Mouse (Mus musculus): ENCODE results near the gene Otx2.
A peak's percentile ranks its signal among the peaks of the same experiment; 100 is the strongest.

Otx2 gene

GRCm38 (mm10) chr14:48668761-48669303 lies 4.8 kb downstream of the Otx2 start:
- no peak for DNase-seq (ENCODE audit: low spot score)

- no peak for DNase-seq (ENCODE audit: low spot score)
Measured at GRCm38 (mm10) chr14:48668051-48668481, 5.6 kb downstream of the Otx2 start.

- DNase-seq (ENCODE audit: low spot score): no peak
Measured at GRCm38 (mm10) chr14:48667396-48667795, 6.2 kb downstream of the Otx2 start.

- no peak for DNase-seq (ENCODE audit: low spot score)
Measured at GRCm38 (mm10) chr14:48666771-48667170, 6.8 kb downstream of the Otx2 start.

GRCm38 (mm10) chr14:48665816-48666661 lies 7.6 kb downstream of the Otx2 start:
- DNase-seq (ENCODE audit: low spot score): no peak

- DNase-seq (ENCODE audit: low spot score): peak; percentile 36
Measured at GRCm38 (mm10) chr14:48664841-48665815, 8.5 kb downstream of the Otx2 start.

- no peak for DNase-seq (ENCODE audit: low spot score)
Measured at GRCm38 (mm10) chr14:48664001-48664810, 9.4 kb downstream of the Otx2 start.

- no peak for DNase-seq (ENCODE audit: low spot score)
Measured at GRCm38 (mm10) chr14:48663531-48663930, 10.1 kb downstream of the Otx2 start.

- DNase-seq (ENCODE audit: low spot score): no peak
Measured at GRCm38 (mm10) chr14:48662568-48663236, 10.9 kb downstream of the Otx2 start.

- DNase-seq (ENCODE audit: low spot score): no peak
Measured at GRCm38 (mm10) chr14:48661646-48662567, 11.7 kb downstream of the Otx2 start.

- DNase-seq (ENCODE audit: low spot score): no peak
Measured at GRCm38 (mm10) chr14:48661151-48661550, 12.5 kb downstream of the Otx2 start.

- DNase-seq (ENCODE audit: low spot score): no peak
Measured at GRCm38 (mm10) chr14:48660593-48660992, 13.0 kb downstream of the Otx2 start.

GRCm38 (mm10) chr14:48659661-48660060 lies 14.0 kb downstream of the Otx2 start:
- DNase-seq (ENCODE audit: low spot score): no peak

GRCm38 (mm10) chr14:48657241-48657640 lies 16.4 kb downstream of the Otx2 start:
- no peak for DNase-seq (ENCODE audit: low spot score)

GRCm38 (mm10) chr14:48656711-48657110 lies 16.9 kb downstream of the Otx2 start:
- no peak for DNase-seq (ENCODE audit: low spot score)

GRCm38 (mm10) chr14:48655792-48656550 lies 17.6 kb downstream of the Otx2 start:
- no peak for DNase-seq (ENCODE audit: low spot score)

GRCm38 (mm10) chr14:48655073-48655791 lies 18.4 kb downstream of the Otx2 start:
- DNase-seq (ENCODE audit: low spot score): no peak

GRCm38 (mm10) chr14:48654551-48655072 lies 19.0 kb downstream of the Otx2 start:
- no peak for DNase-seq (ENCODE audit: low spot score)
